Mouse (Mus musculus) neutrophil, adult 5-6 weeks (primary cell): ENCODE measurements around the gene Med29. TPM values are rescaled to one million over a fixed set of nuclear protein-coding genes. Genes with fewer than 3 reads are reported as not detected.
A peak's percentile ranks its signal among the peaks of the same experiment; 100 is the strongest.

Experiments used
- ATAC-seq: fragments of 151-379, 151-347 bp; 2 replicates; pipeline ENCODE4 v1.8.0; 2017; ENCODE audit warnings: mild to moderate bottlenecking, moderate TSS enrichment; ENCODE audit not compliant: insufficient number of reproducible peaks, poor library complexity, low FRiP score, severe bottlenecking; ENCODE audit errors: extremely low read depth
- total RNA-seq: library from RNA; stranded (forward); fragments of 200-1000 nt; gene quantifications from 2 replicates; pipeline ENCODE4 v1.2.3, GENCODE M21; 2017

The Med29 gene
- total RNA-seq, 1 experiment from 2014 or later, result 9.8 TPM

DNA sequence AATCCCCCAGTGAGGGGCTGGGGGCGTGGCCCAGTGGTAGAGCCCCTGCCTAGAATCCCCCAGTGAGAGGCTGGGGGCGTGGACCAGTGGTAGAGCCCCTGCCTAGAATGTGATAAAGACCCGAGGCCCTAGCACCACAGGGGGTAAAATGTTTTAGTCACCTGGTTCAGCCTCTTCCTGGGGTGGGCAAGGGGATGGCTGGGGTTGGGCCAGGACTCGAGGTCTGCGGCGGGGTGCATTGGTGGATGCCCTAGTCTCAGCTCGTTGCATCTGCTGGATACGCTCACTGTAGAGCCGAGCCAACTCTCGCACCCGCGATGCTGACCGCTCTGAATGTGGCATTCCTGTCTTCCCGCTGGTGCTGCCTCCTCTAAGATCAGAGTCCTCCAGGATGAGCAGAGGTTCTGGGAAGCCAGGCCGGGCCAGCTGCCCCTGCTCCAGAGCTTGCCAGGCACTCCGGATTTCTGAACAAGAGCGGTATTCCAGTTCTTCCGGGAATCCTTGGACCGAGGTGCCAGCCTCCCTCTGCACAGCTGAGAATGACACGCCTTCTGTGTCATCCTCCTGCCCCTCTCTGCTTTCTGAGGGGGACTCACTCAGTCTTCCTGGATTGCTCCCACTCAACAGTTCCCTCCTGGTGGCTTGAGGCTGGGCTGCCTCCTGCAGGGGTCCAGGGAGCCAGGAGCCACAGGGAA is 30.7 kb downstream of the Med29 start:
- no peak for ATAC-seq

DNA sequence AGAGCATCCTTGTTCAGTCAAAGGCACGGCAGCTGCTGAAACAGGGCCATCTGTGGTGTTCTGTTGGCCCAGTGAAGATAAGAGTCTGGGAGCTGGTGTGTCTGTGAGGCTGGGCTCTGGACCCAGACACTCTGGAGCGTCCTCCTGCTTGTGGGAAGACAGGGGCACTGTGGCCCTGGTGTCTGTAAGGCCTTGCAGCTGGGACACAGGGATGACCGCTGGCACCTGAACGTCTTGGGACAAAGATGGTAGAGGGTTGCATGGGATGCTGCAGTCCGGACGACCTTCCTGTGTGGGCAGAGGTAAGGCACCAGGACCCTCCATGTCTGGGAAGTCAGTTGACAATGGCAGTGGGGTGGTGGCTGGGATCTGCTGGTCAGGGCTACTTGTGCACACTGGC is 32.2 kb downstream of the Med29 start:
- no peak for ATAC-seq

GRCm38 (mm10) chr7:28359854-28360253 is 32.7 kb downstream of the Med29 start:
- no peak for ATAC-seq

- ATAC-seq, result no peak
Measured at GRCm38 (mm10) chr7:28358431-28358830, 34.1 kb downstream of the Med29 start.

DNA sequence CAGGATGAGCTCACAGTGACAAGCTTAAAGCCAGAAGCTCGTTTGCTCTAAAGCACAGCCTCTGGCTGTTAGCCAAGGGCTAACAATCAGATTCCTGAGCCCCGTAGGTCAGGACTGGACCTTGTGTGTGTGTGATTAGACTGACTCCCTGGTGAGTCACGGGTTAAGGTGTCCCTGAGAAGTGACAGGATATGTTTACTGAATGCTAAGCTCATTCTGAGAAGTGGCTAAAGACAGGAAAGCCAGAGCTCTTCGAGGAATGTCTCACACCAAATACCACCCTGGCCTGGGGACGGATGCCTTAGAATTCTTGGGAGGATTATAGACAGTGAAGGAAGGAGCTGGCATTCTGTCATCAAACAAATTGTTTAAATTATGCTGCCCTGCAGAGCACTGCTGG is 34.5 kb downstream of the Med29 start:
- ATAC-seq, result no peak

DNA sequence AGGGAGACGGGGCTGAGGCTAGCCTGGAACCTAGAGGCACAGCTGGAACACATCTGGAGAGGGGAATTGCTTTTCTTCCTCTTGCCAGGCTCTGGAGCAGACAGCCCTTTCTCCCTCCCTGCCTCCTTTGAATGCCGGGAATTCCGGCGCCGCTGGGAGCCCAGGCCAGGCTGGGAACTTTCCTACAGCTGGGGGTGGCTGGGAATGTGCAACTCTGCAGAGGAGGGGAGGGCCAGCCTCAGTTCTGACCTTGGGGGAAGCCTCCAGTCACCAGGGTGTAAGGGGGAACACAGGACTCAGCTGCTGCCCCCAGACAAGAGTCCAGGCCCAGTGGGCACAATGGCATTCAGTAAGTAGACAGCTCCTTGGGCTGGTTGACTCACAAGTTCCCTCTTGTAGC is 35.5 kb downstream of the Med29 start:
- no peak for ATAC-seq

DNA sequence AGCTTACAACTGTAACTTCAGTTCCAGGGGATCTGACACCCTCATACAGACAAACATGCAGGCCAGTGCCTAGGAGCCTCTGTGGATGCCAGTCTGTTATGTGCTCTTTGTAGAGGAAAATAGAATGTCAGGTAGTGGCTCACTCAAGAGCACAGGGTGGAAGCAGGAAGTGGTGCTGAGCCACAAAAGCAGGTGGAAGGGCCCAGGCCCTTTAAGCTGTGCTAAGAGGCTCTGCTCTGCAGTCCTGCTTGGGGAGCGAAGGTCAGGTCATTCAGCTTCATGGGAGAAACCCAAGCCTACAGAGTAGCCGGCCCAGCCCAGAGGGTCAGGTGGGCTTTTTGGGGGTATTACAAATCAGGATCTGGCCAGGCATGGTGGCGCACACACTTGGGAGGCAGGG is 37.3 kb downstream of the Med29 start:
- ATAC-seq, result no peak

- no peak for ATAC-seq
Measured at GRCm38 (mm10) chr7:28354596-28354995, 37.9 kb downstream of the Med29 start.

GRCm38 (mm10) chr7:28354113-28354581 is 38.4 kb downstream of the Med29 start:
- ATAC-seq, result no peak

DNA sequence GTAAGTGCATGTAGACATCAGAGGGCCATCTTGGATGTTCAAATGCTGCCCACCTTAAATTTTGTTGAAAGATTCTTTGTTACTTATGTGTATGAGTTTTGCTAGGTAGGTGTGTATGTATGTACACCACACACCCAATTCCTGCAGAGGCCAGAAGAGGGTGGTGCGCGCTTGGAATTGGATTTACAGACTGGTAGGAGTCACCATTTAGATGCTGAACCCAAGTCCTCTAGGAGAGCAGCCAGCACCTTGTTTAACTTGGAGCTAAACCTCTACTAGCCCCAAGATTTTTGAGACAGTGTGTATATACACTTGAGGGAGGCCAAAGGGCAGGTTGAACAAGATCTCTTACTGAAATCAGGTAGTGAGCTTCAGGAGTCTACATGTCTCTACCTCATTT is 39.2 kb downstream of the Med29 start:
- ATAC-seq, result no peak

DNA sequence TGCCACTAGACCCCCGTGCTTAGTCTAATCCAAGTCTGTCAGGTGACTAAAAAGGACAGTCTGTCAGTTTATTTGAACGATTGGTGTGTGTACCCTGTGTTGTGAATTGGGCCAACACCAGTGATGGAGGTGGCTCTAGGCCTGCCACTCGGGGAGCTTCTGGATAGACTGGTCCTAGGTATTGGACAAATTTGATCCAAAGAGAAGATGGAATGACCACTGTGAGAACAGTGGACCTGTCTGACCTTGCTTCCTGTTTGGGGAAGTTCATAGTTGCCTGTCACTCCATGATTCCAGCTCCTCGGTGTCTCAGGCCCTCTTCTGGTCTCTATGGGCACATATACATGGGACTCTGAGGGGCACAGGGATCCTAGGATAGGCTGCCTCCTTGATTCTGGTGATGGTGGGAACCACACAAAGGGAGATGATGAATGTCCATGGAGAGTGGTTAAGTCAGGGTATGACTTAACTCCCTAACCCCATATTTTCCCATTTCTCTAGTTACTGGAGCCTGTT is 40.8 kb downstream of the Med29 start:
- no peak for ATAC-seq

GRCm38 (mm10) chr7:28350155-28350883 is 42.2 kb downstream of the Med29 start, which contains the start of gene Rps16:
Gene Rps16 (plus strand): TSS chr7:28350652.
- peak; percentile 98 for ATAC-seq

DNA sequence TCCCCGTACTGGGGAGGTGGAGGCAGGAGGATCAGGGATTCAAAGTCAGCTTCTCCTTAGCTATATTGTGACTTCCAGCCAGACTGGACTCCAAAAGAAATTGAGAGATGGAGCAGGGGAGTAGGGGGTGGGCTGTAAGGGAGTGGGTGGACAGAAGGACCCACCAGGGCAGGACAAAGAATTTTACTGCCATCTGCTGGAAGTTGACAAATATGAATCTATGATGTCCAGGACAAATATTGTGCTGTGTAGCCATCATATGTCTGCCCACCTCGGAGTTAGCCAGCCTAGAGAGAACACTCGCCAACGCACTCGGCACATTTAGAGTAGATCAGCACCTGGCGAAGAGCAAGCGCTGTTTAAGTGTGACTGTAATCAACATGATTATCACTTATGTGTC is 43.9 kb downstream of the Med29 start:
- no peak for ATAC-seq

- no peak for ATAC-seq
Measured at GRCm38 (mm10) chr7:28347746-28348145, 44.8 kb downstream of the Med29 start.

DNA sequence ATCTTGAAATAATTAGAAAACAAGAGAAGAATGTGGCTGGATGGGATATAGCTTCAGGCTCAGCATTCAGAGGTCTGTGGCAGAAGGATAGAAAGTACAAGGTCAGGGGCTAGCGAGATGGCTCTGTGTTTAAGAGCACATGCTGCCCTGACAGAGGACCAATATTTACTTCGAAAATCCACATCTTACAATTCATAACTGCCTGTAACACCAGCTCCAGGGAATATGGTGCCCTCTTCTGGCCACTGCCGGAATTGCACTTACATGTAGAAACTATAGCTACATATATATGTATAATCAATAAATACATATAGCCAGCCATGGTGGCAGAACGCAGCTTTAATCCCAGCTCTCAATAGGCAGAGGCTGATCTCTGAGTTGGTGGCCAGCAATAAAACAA is 47.9 kb downstream of the Med29 start:
- peak; percentile 88 for ATAC-seq

- ATAC-seq, result no peak
Measured at GRCm38 (mm10) chr7:28341381-28341780, 51.1 kb downstream of the Med29 start.

- peak; percentile 66 for ATAC-seq
Measured at GRCm38 (mm10) chr7:28339213-28339917, 53.1 kb downstream of the Med29 start.

- ATAC-seq, result peak; percentile 96
Measured at GRCm38 (mm10) chr7:28338108-28338998, 54.2 kb downstream of the Med29 start, which contains the start of gene Supt5. Gene Supt5 (minus strand): TSS chr7:28338746.
